Mouse (Mus musculus) spleen, adult 2 months (tissue): ENCODE measurements at regions not wholly inside any gene's neighbourhood (a gene's known extent, or its start where the extent isn't known, plus 50 kb on each side); places are given as distances from the start of the nearest gene placed in this dataset.

Experiments
- CTCF ChIP-seq: fragments of 200-500 bp; IDR thresholded peaks from 2 replicates; pipeline ENCODE4 v1.5.1; 2011; ENCODE audit warnings: mild to moderate bottlenecking, inconsistent platforms; ENCODE audit not compliant: insufficient read depth, insufficient read length, insufficient replicate concordance; ENCODE audit errors: extremely low read depth
- POLR2A ChIP-seq: fragments of 200-500 bp; IDR thresholded peaks from 2 replicates; pipeline ENCODE4 v1.6.1; 2011; ENCODE audit warnings: low read depth, low read length, inconsistent platforms

DNA sequence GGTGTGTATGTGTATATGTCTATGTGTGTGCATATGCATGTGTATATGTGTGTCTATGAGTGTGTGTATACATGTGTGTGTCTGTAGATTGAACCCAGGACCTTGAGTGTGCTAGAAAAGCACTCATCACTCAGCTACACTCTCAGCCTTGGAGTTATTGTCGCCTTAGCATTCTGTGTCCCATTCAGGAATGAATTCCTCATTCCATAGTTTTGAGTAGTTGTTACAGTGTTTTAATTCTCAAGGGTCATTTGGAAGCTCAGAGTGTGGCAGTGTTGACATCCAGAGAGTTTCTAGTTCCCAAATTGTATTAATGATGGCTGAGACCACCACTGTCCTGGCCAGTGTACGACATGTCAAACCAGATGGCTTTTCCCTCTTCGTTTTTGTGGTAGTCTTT, 53.4 kb upstream of the Gm9887 start:
- TF ChIP-seq POLR2A (no peak), CTCF (no peak)
